Mouse (Mus musculus) heart, embryonic 11.5 days (tissue): Measurements from ENCODE around the gene Bcl11a. TPM values are rescaled to one million over a fixed set of nuclear protein-coding genes. Genes with fewer than 3 reads are reported as not detected.
"Not testable (repeated sequence)": the region's sequence is repeated elsewhere in the genome, so short reads cannot be mapped to it uniquely, and the experiment has no call there.

Source experiments
- ATAC-seq: fragments of 200-750 bp; cut with Nextera tagmentation; replicated peaks from 2 replicates; pipeline ENCODE4 v1.8.0; 2017; ENCODE audit warnings: moderate library complexity; ENCODE audit not compliant: insufficient number of reproducible peaks, low FRiP score, low TSS enrichment
- H3K27ac ChIP-seq: fragments of 300-500 bp; sonication (generic); 2 replicates; pipeline ENCODE4 v1.5.1; 2014; ENCODE audit warnings: mild to moderate bottlenecking, low read depth, low read length
- H3K27me3 ChIP-seq: fragments of 300-500 bp; sonication (generic); 2 replicates; pipeline ENCODE4 v1.6.1; 2014; ENCODE audit warnings: mild to moderate bottlenecking, low read length, mixed read lengths; ENCODE audit not compliant: control insufficient read depth, insufficient read depth
- H3K36me3 ChIP-seq: fragments of 300-500 bp; sonication (generic); 2 replicates; pipeline ENCODE4 v1.6.1; 2014; ENCODE audit warnings: mild to moderate bottlenecking, low read length, moderate library complexity, mixed read lengths; ENCODE audit not compliant: control insufficient read depth, insufficient read depth
- H3K4me1 ChIP-seq: fragments of 300-500 bp; sonication (generic); 2 replicates; pipeline ENCODE4 v1.6.1; 2014; ENCODE audit warnings: low read length; ENCODE audit not compliant: control insufficient read depth, insufficient read depth
- H3K4me2 ChIP-seq: fragments of 300-500 bp; sonication (generic); 2 replicates; pipeline ENCODE4 v1.6.1; 2014; ENCODE audit warnings: mild to moderate bottlenecking, moderate library complexity
- H3K4me3 ChIP-seq: fragments of 300-500 bp; sonication (generic); 2 replicates; pipeline ENCODE4 v1.5.1; 2014; ENCODE audit warnings: low read depth, low read length
- H3K9ac ChIP-seq: fragments of 300-500 bp; sonication (generic); 2 replicates; pipeline ENCODE4 v1.6.1; 2014; ENCODE audit warnings: mild to moderate bottlenecking, low read depth, low read length, moderate library complexity
- H3K9me3 ChIP-seq: fragments of 300-500 bp; sonication (generic); replicated peaks from 2 replicates; pipeline ENCODE4 v1.6.1; 2016; ENCODE audit warnings: low read length; ENCODE audit not compliant: control insufficient read depth
- WGBS: fragments of 180-500 bp; shearing (Covaris S2); extraction: QIAGEN DNeasy Blood & Tissue Kit; methylation state at CpG from one replicate; pipeline ENCODE4 v1.1.7; 2014; ENCODE audit not compliant: insufficient replicate concordance; 5-methylcytosine and 5-hydroxymethylcytosine counted together
- polyA plus RNA-seq: library from polyadenylated mRNA; unstranded; fragments of >200 nt; fragmentation: Nextera tagmentation; extraction: Ambion mirVana; gene quantifications from 2 replicates; pipeline ENCODE4 v1.2.1, GENCODE M21; 2014

The Bcl11a gene
- polyA plus RNA-seq, 1 experiment from 2014 or later, result 21.7 TPM

DNA sequence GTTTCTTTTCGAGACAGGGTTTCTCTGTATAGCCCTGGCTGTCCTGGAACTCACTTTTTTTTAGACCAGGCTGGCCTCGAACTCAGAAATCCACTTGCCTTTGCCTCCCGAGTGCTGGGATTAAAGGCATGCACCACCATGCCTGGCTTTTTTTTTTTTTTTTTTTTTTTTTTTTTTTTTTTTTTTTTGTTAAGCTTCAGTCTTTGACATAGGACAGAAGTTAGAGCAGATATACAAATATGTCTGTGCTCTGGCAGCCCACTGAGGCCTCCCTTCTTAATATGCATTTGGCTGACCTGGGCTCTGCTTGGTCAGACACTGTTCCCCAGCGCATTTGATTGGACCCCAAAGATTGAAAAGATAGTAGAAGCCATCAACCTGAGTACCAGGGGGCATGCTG is 51.0 kb downstream of the Bcl11a start:
- H3K9ac ChIP-seq, H3K4me2 ChIP-seq, H3K9me3 ChIP-seq, H3K4me1 ChIP-seq, H3K27me3 ChIP-seq, H3K27ac ChIP-seq, H3K36me3 ChIP-seq, ATAC-seq, H3K4me3 ChIP-seq: not testable (repeated sequence)
- WGBS, result 81% methylated on average over 4 of the region's 4 CpGs

GRCm38 (mm10) chr11:24129358-24130185 is 51.7 kb downstream of the Bcl11a start:
- 79% methylated on average over 5 of the region's 5 CpGs for WGBS
- Histone ChIP-seq H3K27me3 (no peaks in the 10 kb centered on the region), H3K4me3 (no peak overlapping the region), H3K36me3 (no peaks in the 10 kb centered on the region), H3K4me1 (peaks cover 7% of the 10 kb centered on the region; the same call in 1 of the 2 replicates), H3K27ac (no peak overlapping the region), H3K9ac (no peak overlapping the region), H3K4me2 (no peak overlapping the region), H3K9me3 (no peaks in the 10 kb centered on the region)
- ATAC-seq, result no peak

DNA sequence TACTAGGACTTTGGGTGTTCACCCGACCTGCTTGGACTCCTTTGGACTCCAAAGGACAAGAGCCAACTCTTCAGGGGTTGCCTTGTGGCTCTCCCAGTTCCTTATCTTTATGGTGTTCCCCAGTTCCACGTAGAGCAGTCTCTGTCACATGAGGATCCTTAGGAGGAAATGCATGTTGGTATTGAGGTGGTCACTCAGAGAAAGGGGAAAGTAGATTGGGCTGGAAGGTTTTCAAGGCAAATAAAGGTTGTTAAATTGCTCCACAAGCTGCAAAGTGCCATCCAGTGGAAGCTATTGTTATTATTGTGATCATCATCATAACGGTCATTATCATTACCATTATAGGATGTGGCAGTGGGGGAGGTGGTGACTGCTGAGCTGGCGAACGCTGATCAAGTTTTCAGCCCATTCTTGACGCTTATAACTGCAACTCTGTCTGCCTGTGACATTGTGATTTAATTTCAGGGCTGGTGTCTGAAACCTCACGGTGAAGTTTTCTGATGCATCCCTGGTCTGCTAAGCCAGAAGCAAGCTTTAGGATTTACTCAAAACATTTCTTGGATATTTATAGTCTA is 52.4 kb downstream of the Bcl11a start:
- H3K4me2 ChIP-seq, result no peak overlapping the region
- no peak overlapping the region for H3K27ac ChIP-seq
- no peaks in the 10 kb centered on the region for H3K9me3 ChIP-seq
- H3K27me3 ChIP-seq, result no peaks in the 10 kb centered on the region
- 78% methylated on average over 7 of the region's 7 CpGs for WGBS
- no peaks in the 10 kb centered on the region for H3K36me3 ChIP-seq
- H3K4me3 ChIP-seq, result no peak overlapping the region
- H3K9ac ChIP-seq, result no peak overlapping the region
- H3K4me1 ChIP-seq, result peaks cover 7% of the 10 kb centered on the region; the same call in 1 of the 2 replicates
- ATAC-seq, result no peak

DNA sequence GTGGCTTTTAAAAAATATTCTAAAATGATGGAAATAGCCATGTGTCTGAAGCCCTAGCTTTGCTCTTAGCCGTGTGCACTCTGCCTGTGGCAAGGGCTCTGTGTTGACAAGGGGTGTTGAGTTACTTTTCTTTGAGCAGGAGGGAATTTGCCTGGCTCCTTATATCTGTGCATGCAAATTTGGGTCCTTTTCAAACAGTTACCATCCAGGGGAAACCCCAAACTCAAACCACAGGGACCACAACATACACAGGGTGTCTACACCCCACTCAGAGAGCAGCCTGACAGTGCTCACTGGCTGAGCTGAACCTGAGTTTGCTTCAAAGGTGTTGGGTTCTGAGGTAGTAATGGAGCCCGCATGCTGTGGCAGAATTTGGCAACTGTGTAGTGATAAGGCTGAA is 54.0 kb downstream of the Bcl11a start:
- no peak for ATAC-seq
- Histone ChIP-seq H3K4me2 (no peak overlapping the region), H3K27ac (no peak overlapping the region), H3K4me1 (peaks cover 21% of the 10 kb centered on the region), H3K27me3 (no peaks in the 10 kb centered on the region), H3K4me3 (no peak overlapping the region), H3K9ac (no peak overlapping the region), H3K36me3 (no peaks in the 10 kb centered on the region), H3K9me3 (no peaks in the 10 kb centered on the region)
- WGBS, result 74% methylated on average over 2 of the region's 2 CpGs

GRCm38 (mm10) chr11:24132358-24132757 is 54.5 kb downstream of the Bcl11a start:
- Histone ChIP-seq H3K9me3 (no peaks in the 10 kb centered on the region), H3K4me3 (no peak overlapping the region), H3K27me3 (no peaks in the 10 kb centered on the region), H3K9ac (no peak overlapping the region), H3K4me1 (peaks cover 24% of the 10 kb centered on the region), H3K27ac (no peak overlapping the region), H3K4me2 (no peak overlapping the region), H3K36me3 (no peaks in the 10 kb centered on the region)
- no peak for ATAC-seq
- WGBS, result 86% methylated on average over 6 of the region's 6 CpGs

DNA sequence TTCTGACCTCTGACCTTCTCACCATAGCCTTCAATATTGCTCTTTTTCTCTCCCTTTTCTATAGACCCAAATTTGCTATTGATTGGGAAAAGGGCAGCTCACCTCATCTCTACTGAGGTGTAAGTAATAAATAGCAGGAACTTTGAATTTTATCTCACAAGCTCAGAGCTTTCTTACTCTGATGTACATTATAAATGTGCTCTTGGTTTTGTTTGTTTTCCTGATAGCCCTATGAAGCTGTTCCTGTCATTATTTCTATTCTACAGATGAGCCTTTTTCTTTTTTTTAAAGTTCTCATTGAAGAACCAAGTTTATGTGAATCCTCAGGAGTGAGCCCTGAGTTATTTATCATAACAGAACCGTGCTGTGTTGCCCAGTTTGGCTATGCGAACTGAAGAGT is 55.0 kb downstream of the Bcl11a start:
- no peaks in the 10 kb centered on the region for H3K9me3 ChIP-seq
- H3K9ac ChIP-seq, result no peak overlapping the region
- H3K36me3 ChIP-seq, result no peaks in the 10 kb centered on the region
- no peak overlapping the region for H3K4me2 ChIP-seq
- 78% methylated on average over 2 of the region's 2 CpGs for WGBS
- ATAC-seq, result no peak
- H3K27ac ChIP-seq, result no peak overlapping the region
- H3K4me3 ChIP-seq, result no peak overlapping the region
- H3K27me3 ChIP-seq, result no peaks in the 10 kb centered on the region
- H3K4me1 ChIP-seq, result peaks cover 27% of the 10 kb centered on the region

GRCm38 (mm10) chr11:24133484-24133883 is 55.6 kb downstream of the Bcl11a start:
- H3K4me3 ChIP-seq, result no peak overlapping the region
- H3K36me3 ChIP-seq, result no peaks in the 10 kb centered on the region
- H3K4me2 ChIP-seq, result no peak overlapping the region
- WGBS, result 47% methylated on average over 3 of the region's 3 CpGs
- no peaks in the 10 kb centered on the region for H3K9me3 ChIP-seq
- no peak for ATAC-seq
- H3K9ac ChIP-seq, result no peak overlapping the region
- H3K27ac ChIP-seq, result no peak overlapping the region
- H3K4me1 ChIP-seq, result peaks cover 27% of the 10 kb centered on the region
- H3K27me3 ChIP-seq, result no peaks in the 10 kb centered on the region

DNA sequence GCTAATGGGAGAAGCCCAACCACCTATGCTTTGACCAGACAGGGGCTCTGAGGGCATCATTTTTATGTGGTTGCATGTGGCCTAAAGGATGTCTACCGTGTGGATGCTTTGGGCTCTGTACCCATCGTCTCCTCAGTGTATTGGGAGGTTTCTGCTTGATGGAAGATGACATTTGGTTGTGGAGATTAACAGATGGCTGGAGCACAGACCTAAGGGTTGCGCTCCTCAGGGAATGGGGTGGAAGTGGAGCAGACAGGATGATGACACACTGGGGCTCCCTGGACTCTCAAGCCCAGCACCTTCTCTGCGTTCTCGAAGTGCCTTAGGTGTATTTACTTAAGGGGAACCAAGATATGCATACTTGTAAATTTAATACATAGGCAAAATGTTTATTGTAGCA is 56.1 kb downstream of the Bcl11a start:
- ATAC-seq, result no peak
- Histone ChIP-seq H3K9ac (no peak overlapping the region), H3K4me2 (no peak overlapping the region), H3K4me1 (peaks cover 27% of the 10 kb centered on the region), H3K4me3 (no peak overlapping the region), H3K36me3 (no peaks in the 10 kb centered on the region), H3K27ac (no peak overlapping the region), H3K9me3 (no peaks in the 10 kb centered on the region), H3K27me3 (no peaks in the 10 kb centered on the region)
- WGBS, result 83% methylated on average over 5 of the region's 5 CpGs

DNA sequence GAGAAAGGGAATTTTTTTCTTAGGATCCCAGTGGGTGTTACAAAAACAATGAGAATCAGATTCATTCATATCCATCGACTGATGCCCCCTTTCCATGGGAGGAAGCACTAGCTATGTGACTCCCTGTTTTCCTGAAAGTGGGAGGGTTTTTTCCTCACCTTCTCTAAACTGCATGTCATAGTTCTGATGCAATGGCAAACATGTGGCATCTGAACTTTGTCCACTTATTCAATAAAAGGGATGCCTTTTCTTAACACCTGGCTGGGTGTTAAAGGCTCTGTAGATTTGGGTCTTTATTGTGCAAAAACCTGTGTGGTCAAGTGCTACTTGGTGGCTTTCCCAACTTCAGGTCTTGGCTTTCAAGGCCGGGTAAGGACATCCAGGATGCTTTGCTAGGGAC is 57.4 kb downstream of the Bcl11a start:
- no peak overlapping the region for H3K4me3 ChIP-seq
- no peaks in the 10 kb centered on the region; the same call in 1 of the 2 replicates for H3K9me3 ChIP-seq
- 66% methylated on average over 2 of the region's 2 CpGs for WGBS
- no peak overlapping the region for H3K9ac ChIP-seq
- ATAC-seq, result no peak
- H3K4me2 ChIP-seq, result no peak overlapping the region
- no peaks in the 10 kb centered on the region for H3K27me3 ChIP-seq
- H3K27ac ChIP-seq, result no peak overlapping the region
- H3K4me1 ChIP-seq, result peaks cover 27% of the 10 kb centered on the region
- no peaks in the 10 kb centered on the region for H3K36me3 ChIP-seq
